Mouse (Mus musculus): ENCODE measurements around the gene Mapre3. TPM values are rescaled to one million over a fixed set of nuclear protein-coding genes. Genes with fewer than 3 reads are reported as not detected.
A peak's percentile ranks its signal among the peaks of the same experiment; 100 is the strongest.

The Mapre3 gene
- polyA plus RNA-seq, 1 experiment from 2014 or later = 16.3 TPM

GRCm38 (mm10) chr5:30824124-30824988, 9.9 kb downstream of the Mapre3 start:
- Histone ChIP-seq H3K27me3 (no peaks in the 10 kb centered on the region), H3K4me3 (no peak overlapping the region), H3K9ac (no peak overlapping the region), H3K4me2 (no peak overlapping the region), H3K27ac (no peak overlapping the region), H3K9me3 (replicated peaks) (no peaks in the 10 kb centered on the region), H3K36me3 (no peaks in the 10 kb centered on the region), H3K4me1 (replicated peaks) (peaks cover 9% of the 10 kb centered on the region)
- no peak for ATAC-seq (replicated peaks; ENCODE audit: insufficient number of reproducible peaks, insufficient read depth, low FRiP score, low read depth)
- 85% methylated on average over 11 of the region's 11 CpGs for WGBS

GRCm38 (mm10) chr5:30825166-30825565, 10.7 kb downstream of the Mapre3 start:
- H3K4me3 ChIP-seq = no peak overlapping the region
- no peak overlapping the region for H3K4me2 ChIP-seq
- WGBS = 43% methylated on average over 10 of the region's 10 CpGs
- H3K27me3 ChIP-seq = no peaks in the 10 kb centered on the region
- H3K27ac ChIP-seq = no peak overlapping the region
- no peak overlapping the region for H3K9ac ChIP-seq
- H3K9me3 ChIP-seq (replicated peaks) = no peaks in the 10 kb centered on the region
- ATAC-seq (replicated peaks; ENCODE audit: insufficient number of reproducible peaks, insufficient read depth, low FRiP score, low read depth) = no peak
- H3K4me1 ChIP-seq (replicated peaks) = peaks cover 9% of the 10 kb centered on the region
- no peaks in the 10 kb centered on the region for H3K36me3 ChIP-seq

DNA sequence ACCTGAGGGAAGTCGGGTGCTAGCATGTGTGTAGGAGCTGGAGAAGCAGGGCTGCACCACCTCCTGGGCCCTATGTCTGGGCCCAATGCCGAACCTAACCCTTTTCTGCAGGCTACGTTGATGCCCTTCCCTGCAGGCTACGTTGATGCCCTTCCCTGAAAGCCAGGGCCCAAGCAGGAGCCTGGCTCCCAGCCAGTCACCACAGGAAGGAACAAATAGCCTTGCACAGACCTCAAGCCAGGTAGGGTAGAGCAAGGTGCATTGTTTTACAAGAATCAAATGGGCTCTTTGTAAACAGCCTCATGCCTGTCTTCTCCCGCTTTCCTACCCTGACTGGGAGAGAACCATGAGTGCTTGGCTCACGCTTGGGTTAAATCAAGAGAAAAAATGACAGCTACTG, 11.4 kb downstream of the Mapre3 start:
- Histone ChIP-seq H3K9me3 (replicated peaks) (no peaks in the 10 kb centered on the region), H3K27me3 (no peaks in the 10 kb centered on the region), H3K9ac (no peak overlapping the region), H3K4me1 (replicated peaks) (peaks cover 9% of the 10 kb centered on the region), H3K36me3 (no peaks in the 10 kb centered on the region), H3K4me2 (no peak overlapping the region), H3K27ac (no peak overlapping the region), H3K4me3 (no peak overlapping the region)
- WGBS = 68% methylated on average over 6 of the region's 6 CpGs
- no peak for ATAC-seq (replicated peaks; ENCODE audit: insufficient number of reproducible peaks, insufficient read depth, low FRiP score, low read depth)

- ATAC-seq (replicated peaks; ENCODE audit: insufficient number of reproducible peaks, insufficient read depth, low FRiP score, low read depth) = no peak
- 79% methylated on average over 3 of the region's 3 CpGs for WGBS
- peaks cover 3% of the 10 kb centered on the region; the same call in 1 of the 2 replicates for H3K9me3 ChIP-seq (replicated peaks)
Observed at GRCm38 (mm10) chr5:30833416-30833815, 19.0 kb downstream of the Mapre3 start.

GRCm38 (mm10) chr5:30839731-30840130, 25.3 kb downstream of the Mapre3 start:
- Histone ChIP-seq H3K27me3 (no peaks in the 10 kb centered on the region), H3K4me3 (no peak overlapping the region), H3K4me1 (replicated peaks) (no peaks in the 10 kb centered on the region), H3K9me3 (replicated peaks) (peaks cover 3% of the 10 kb centered on the region; the same call in 1 of the 2 replicates), H3K27ac (no peak overlapping the region), H3K9ac (no peak overlapping the region), H3K36me3 (no peaks in the 10 kb centered on the region), H3K4me2 (no peak overlapping the region)
- WGBS = 85% methylated on average over 2 of the region's 2 CpGs
- no peak for ATAC-seq (replicated peaks; ENCODE audit: insufficient number of reproducible peaks, insufficient read depth, low FRiP score, low read depth)

More at GRCm38 (mm10) chr5:30833416-30833815, 19.0 kb downstream of the Mapre3 start:
- no peaks in the 10 kb centered on the region for H3K36me3 ChIP-seq
- H3K9ac ChIP-seq = no peak overlapping the region
- no peaks in the 10 kb centered on the region for H3K27me3 ChIP-seq
- H3K4me3 ChIP-seq = no peak overlapping the region
- no peak overlapping the region for H3K4me2 ChIP-seq
- no peaks in the 10 kb centered on the region for H3K4me1 ChIP-seq (replicated peaks)
- H3K27ac ChIP-seq = no peak overlapping the region

GRCm38 (mm10) chr5:30841896-30842295, 27.5 kb downstream of the Mapre3 start:
- no peaks in the 10 kb centered on the region for H3K4me1 ChIP-seq (replicated peaks)
- ATAC-seq (replicated peaks; ENCODE audit: insufficient number of reproducible peaks, insufficient read depth, low FRiP score, low read depth) = no peak
- WGBS = 44% methylated on average over 3 of the region's 3 CpGs
- H3K36me3 ChIP-seq = no peaks in the 10 kb centered on the region
- H3K27me3 ChIP-seq = no peaks in the 10 kb centered on the region
- H3K4me2 ChIP-seq = no peak overlapping the region
- peaks cover under 1% of the 10 kb centered on the region; the same call in 1 of the 2 replicates for H3K9me3 ChIP-seq (replicated peaks)
- no peak overlapping the region for H3K9ac ChIP-seq
- no peak overlapping the region for H3K27ac ChIP-seq
- no peak overlapping the region for H3K4me3 ChIP-seq

DNA sequence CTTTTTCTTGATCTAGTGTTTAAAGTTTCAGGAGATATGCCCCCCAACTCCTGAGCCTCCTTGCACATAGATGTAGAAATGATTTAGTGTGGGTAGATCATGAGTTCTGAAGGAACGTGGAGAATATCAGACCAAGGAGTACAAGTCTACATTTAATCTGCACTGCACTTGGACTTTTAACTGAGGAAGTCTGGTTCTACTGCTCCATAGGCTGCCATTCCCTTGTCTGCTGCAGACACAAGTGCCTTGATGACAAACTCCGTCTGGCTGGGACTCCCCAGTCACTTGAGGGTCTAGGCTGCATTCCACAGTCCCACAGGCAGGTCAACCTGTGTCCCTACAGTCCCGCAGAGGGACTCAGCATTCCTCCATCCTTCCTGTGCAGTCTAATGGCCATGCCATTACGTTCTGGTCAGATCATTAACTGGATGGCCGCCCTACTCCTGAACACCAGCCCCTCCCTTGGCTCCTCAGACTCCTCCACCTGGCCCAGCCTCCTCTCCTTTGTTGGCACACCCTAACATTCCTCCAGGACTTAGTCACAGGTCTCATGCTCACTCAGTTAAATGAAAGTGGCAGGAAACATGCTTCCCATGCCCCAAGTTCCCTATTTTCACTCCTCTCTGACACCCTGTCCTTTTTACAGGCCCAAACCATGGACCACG, 35.6 kb downstream of the Mapre3 start:
- Histone ChIP-seq H3K9ac (no peak overlapping the region), H3K27me3 (no peaks in the 10 kb centered on the region), H3K9me3 (replicated peaks) (no peaks in the 10 kb centered on the region), H3K27ac (peak overlapping the region; percentile 46; the same call in 1 of the 2 replicates), H3K36me3 (no peaks in the 10 kb centered on the region), H3K4me1 (replicated peaks) (peaks cover 16% of the 10 kb centered on the region), H3K4me3 (no peak overlapping the region), H3K4me2 (no peak overlapping the region)
- ATAC-seq (replicated peaks; ENCODE audit: insufficient number of reproducible peaks, insufficient read depth, low FRiP score, low read depth) = no peak; the same call in 1 of the 2 replicates
- 30% methylated on average over 6 of the region's 6 CpGs for WGBS

GRCm38 (mm10) chr5:30850556-30850925, 36.1 kb downstream of the Mapre3 start:
- Histone ChIP-seq H3K9me3 (replicated peaks) (no peaks in the 10 kb centered on the region), H3K4me2 (no peak overlapping the region), H3K36me3 (no peaks in the 10 kb centered on the region), H3K4me3 (no peak overlapping the region), H3K9ac (no peak overlapping the region), H3K4me1 (replicated peaks) (peaks cover 16% of the 10 kb centered on the region), H3K27me3 (no peaks in the 10 kb centered on the region), H3K27ac (peak overlapping the region; percentile 46; the same call in 1 of the 2 replicates)
- WGBS = 43% methylated on average over 2 of the region's 2 CpGs
- ATAC-seq (replicated peaks; ENCODE audit: insufficient number of reproducible peaks, insufficient read depth, low FRiP score, low read depth) = no peak

DNA sequence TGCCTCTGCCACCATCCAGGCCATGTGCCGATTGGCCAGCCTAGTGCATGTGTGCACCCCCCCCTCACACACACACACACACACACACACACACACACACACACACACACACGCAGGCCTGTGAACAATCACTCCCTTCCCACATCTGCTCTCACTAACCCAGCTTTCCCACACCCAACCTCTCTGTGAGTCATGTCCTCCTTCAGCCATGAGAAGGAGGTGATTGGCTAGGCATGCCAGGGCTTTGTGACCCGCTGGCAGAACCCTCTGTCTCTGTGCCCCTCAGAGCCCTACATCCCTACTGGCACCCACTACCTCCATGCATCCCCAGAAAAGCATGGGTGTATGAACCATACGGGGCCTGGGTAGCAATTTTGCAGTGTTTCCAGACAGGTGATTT, 39.1 kb downstream of the Mapre3 start:
- H3K9ac ChIP-seq = no peak overlapping the region
- no peaks in the 10 kb centered on the region for H3K36me3 ChIP-seq
- H3K4me1 ChIP-seq (replicated peaks) = peaks cover 16% of the 10 kb centered on the region
- ATAC-seq (replicated peaks; ENCODE audit: insufficient number of reproducible peaks, insufficient read depth, low FRiP score, low read depth) = no peak
- no peaks in the 10 kb centered on the region for H3K9me3 ChIP-seq (replicated peaks)
- H3K4me3 ChIP-seq = no peak overlapping the region
- H3K27me3 ChIP-seq = no peaks in the 10 kb centered on the region
- WGBS = 82% methylated on average over 4 of the region's 4 CpGs
- no peak overlapping the region for H3K27ac ChIP-seq
- no peak overlapping the region for H3K4me2 ChIP-seq

DNA sequence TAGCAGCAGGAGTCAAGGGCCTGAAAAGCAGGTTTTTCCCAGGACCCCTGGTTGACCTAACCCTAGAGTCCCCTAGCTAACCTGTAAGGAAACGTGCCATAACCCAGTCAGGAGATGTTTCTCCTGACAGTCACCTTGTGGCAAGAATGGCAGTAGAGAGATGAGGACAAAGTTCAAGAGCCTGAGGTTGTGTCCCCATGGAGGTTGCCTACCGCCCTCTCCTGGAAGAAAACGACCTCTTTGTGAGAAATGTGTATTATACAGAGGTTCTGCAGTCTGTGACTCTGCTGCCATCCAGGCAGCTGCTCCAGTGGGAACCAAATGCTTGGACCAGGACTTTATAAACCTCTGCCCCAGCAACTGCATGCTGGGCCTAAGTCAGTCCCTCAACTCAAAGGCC, 41.2 kb downstream of the Mapre3 start:
- Histone ChIP-seq H3K27me3 (no peaks in the 10 kb centered on the region), H3K36me3 (no peaks in the 10 kb centered on the region), H3K9ac (no peak overlapping the region), H3K9me3 (replicated peaks) (no peaks in the 10 kb centered on the region), H3K4me3 (no peak overlapping the region), H3K4me1 (replicated peaks) (peaks cover 9% of the 10 kb centered on the region), H3K27ac (no peak overlapping the region), H3K4me2 (no peak overlapping the region)
- 48% methylated on average over 3 of the region's 3 CpGs for WGBS
- no peak for ATAC-seq (replicated peaks; ENCODE audit: insufficient number of reproducible peaks, insufficient read depth, low FRiP score, low read depth)

DNA sequence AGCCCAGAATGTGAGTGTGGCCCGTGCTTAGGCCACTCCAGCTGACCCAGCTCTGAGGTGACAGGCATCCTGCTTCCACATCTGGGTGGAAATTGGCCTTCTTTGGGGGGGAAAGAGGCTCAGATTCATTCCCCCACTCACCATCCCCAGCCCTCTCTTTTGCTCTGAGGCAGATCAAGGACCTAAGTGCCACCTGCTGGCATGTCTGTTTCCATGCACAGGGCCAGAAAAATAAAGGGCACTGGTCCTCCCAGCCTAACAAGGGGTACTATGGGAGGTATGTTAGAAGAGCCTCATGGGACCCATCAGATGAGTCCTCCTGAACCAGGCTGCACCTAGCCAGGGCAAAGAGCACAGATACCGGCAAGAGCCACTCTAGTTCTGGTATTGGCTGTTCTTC, 41.7 kb downstream of the Mapre3 start:
- no peak overlapping the region for H3K9ac ChIP-seq
- H3K36me3 ChIP-seq = no peaks in the 10 kb centered on the region
- ATAC-seq (replicated peaks; ENCODE audit: insufficient number of reproducible peaks, insufficient read depth, low FRiP score, low read depth) = no peak
- H3K4me1 ChIP-seq (replicated peaks) = peaks cover 4% of the 10 kb centered on the region
- no peaks in the 10 kb centered on the region for H3K9me3 ChIP-seq (replicated peaks)
- no peak overlapping the region for H3K4me3 ChIP-seq
- no peak overlapping the region for H3K27ac ChIP-seq
- no peaks in the 10 kb centered on the region for H3K27me3 ChIP-seq
- WGBS = 67% methylated on average over 2 of the region's 2 CpGs
- no peak overlapping the region for H3K4me2 ChIP-seq

Measured in heart, embryonic 15.5 days (tissue).